Mouse (Mus musculus) midbrain, postnatal 0 days (tissue): ENCODE results near the gene Hist1h2an. TPM values are rescaled to one million over a fixed set of nuclear protein-coding genes. Genes with fewer than 3 reads are reported as not detected.
"Not testable (repeated sequence)": the region's sequence is repeated elsewhere in the genome, so short reads cannot be mapped to it uniquely, and the experiment has no call there.

Source experiments
- ATAC-seq: fragments of 200-750 bp; cut with Nextera tagmentation; 2 replicates; pipeline ENCODE4 v1.8.0; 2017; ENCODE audit warnings: moderate number of reproducible peaks, mild to moderate bottlenecking, moderate TSS enrichment, moderate library complexity; ENCODE audit not compliant: low FRiP score
- DNase-seq: peaks from one replicate; pipeline ENCODE4 v3.0.0-alpha.2; 2015; ENCODE audit warnings: low spot score
- H3K27ac ChIP-seq: fragments of 300-500 bp; sonication (generic); 2 replicates; pipeline ENCODE4 v1.5.1; 2014; ENCODE audit warnings: low read depth, mild to moderate bottlenecking, low read length, mixed read lengths
- H3K27me3 ChIP-seq: fragments of 300-500 bp; sonication (generic); 2 replicates; pipeline ENCODE4 v1.6.1; 2014; ENCODE audit warnings: low read length, control low read depth, mixed read lengths; ENCODE audit not compliant: insufficient read depth
- H3K36me3 ChIP-seq: fragments of 300-500 bp; sonication (generic); 2 replicates; pipeline ENCODE4 v1.6.1; 2014; ENCODE audit warnings: low read length, control low read depth, mixed read lengths; ENCODE audit not compliant: insufficient read depth
- H3K4me1 ChIP-seq: fragments of 300-500 bp; sonication (generic); 2 replicates; pipeline ENCODE4 v1.6.1; 2014; ENCODE audit warnings: mild to moderate bottlenecking, control low read depth, antibody characterized with exemption, low read length, mixed read lengths; ENCODE audit not compliant: insufficient read depth
- H3K4me2 ChIP-seq: fragments of 300-500 bp; sonication (generic); 2 replicates; pipeline ENCODE4 v1.6.1; 2014; ENCODE audit warnings: low read depth, mild to moderate bottlenecking, low read length, mixed read lengths; ENCODE audit not compliant: poor library complexity, severe bottlenecking
- H3K4me3 ChIP-seq: fragments of 300-500 bp; sonication (generic); 2 replicates; pipeline ENCODE4 v1.5.1; 2014; ENCODE audit warnings: low read depth, mild to moderate bottlenecking, low read length, moderate library complexity
- H3K9ac ChIP-seq: fragments of 300-500 bp; sonication (generic); replicated peaks from 2 replicates; pipeline ENCODE4 v1.6.1; 2014; ENCODE audit warnings: mild to moderate bottlenecking, low read length, moderate library complexity, mixed read lengths; ENCODE audit not compliant: poor library complexity, severe bottlenecking
- H3K9me3 ChIP-seq: fragments of 300-500 bp; sonication (generic); 2 replicates; pipeline ENCODE4 v1.6.1; 2016; ENCODE audit warnings: low read length, control low read depth
- CTCF ChIP-seq: IDR thresholded peaks from 2 replicates; pipeline ENCODE4 v1.5.1; 2016; ENCODE audit warnings: antibody characterized with exemption, mild to moderate bottlenecking
- WGBS: fragments of 180-500 bp; shearing (Covaris S2); extraction: QIAGEN DNeasy Blood & Tissue Kit; methylation state at CpG from one replicate; pipeline ENCODE4 v1.1.7; 2014; 5-methylcytosine and 5-hydroxymethylcytosine counted together
- polyA plus RNA-seq: library from polyadenylated mRNA; unstranded; fragments of >200 nt; fragmentation: Nextera tagmentation; extraction: Ambion mirVana; gene quantifications from 2 replicates; pipeline ENCODE4 v1.2.1, GENCODE M21; 2015
- total RNA-seq: library from RNA; depleted of rRNA; stranded (reverse); fragments of >200 nt; gene quantifications from 2 replicates; pipeline ENCODE4 v1.2.3, GENCODE M21; 2014

Hist1h2an gene
- total and polyA plus RNA-seq, 2 experiments from 2014 or later = 318 TPM; not detected in 1

DNA sequence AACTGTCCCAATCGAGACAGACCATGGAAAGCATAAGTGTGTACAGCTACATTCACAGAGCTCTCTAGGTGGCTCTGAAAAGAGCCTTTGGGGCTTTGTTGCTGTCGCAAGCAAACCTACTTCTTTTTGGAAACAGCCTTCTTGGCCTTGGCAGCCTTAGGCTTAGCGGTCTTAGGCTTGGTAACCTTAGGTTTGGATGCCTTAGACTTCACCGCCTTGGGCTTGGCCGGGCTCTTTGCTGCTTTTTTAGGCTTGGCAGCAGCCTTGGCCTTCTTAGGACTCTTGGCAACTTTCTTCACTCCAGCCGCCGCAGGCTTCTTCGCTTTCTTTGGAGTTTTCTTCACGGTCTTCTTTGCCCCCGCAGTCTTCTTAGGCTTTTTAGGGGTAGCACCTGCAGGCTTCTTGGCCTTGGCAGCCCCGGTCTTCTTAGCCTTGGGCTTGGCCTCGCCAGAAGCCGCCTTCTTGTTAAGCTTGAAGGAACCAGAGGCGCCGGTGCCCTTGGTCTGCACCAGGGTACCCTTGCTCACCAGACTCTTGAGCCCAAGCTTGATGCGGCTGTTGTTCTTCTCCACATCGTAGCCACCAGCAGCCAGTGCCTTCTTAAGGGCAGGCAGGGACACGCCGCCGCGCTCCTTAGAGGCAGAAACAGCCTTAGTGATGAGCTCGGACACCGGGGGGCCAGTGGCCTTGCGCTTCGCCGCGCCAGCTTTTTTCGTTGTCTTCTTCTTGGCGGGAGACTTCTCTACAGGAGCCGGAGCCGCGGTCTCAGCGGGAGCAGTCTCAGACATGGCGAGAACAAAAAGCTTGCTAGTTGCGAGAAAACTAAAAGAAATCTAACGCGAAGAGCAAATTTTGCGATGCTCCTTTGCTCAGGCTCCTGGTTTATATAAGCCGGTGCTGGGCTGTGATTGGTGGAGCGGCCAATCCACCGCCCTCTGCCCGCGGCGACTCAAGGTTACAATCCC, 7.0 kb downstream of the Hist1h2an start, which contains the start of gene Hist1h1b:
Gene Hist1h1b, minus strand, starts transcription at position 859 of the 965 bp plus-strand sequence.
- no peak for TF ChIP-seq CTCF
- ATAC-seq = no peak; the same call in 1 of the 2 replicates

GRCm38 (mm10) chr13:21778814-21779766, 7.9 kb downstream of the Hist1h2an start:
- DNase-seq = peak; percentile 97
- peak; percentile 94 for ATAC-seq

More for the DNA sequence above, 7.0 kb downstream of the Hist1h2an start, which contains the start of gene Hist1h1b:
- Histone ChIP-seq H3K9me3 (no peaks in the 10 kb centered on the region), H3K4me2 (peak within 1 kb of the TSS; percentile 86), H3K4me1 (peaks cover 11% of the 10 kb centered on the region), H3K9ac (peak within 1 kb of the TSS; percentile 51; the same call in 1 of the 2 replicates), H3K36me3 (no peaks in the 10 kb centered on the region), H3K4me3 (peak within 1 kb of the TSS; percentile 52), H3K27me3 (no peaks in the 10 kb centered on the region), H3K27ac (0 out of 2 replicates have a peak within 1 kb of the TSS, but pooled peaks have one; percentile 9)
- peak; percentile 64 for DNase-seq
- 0% methylated on average over 44 of the region's 44 CpGs for WGBS

GRCm38 (mm10) chr13:21755707-21756106, 31.3 kb downstream of the Hist1h2an start:
- H3K9me3 ChIP-seq = no peaks in the 10 kb centered on the region
- no peaks in the 10 kb centered on the region for H3K27me3 ChIP-seq
- no peak overlapping the region for H3K27ac ChIP-seq
- no peak overlapping the region for H3K4me3 ChIP-seq
- DNase-seq = no peak
- no peaks in the 10 kb centered on the region for H3K4me1 ChIP-seq
- H3K36me3 ChIP-seq = no peaks in the 10 kb centered on the region
- no peak overlapping the region for H3K9ac ChIP-seq
- WGBS = 77% methylated on average over 1 of the region's 1 CpGs
- no peak for TF ChIP-seq CTCF
- ATAC-seq = no peak
- no peak overlapping the region for H3K4me2 ChIP-seq

More at GRCm38 (mm10) chr13:21778814-21779766, 7.9 kb downstream of the Hist1h2an start:
- peaks cover 11% of the 10 kb centered on the region for H3K4me1 ChIP-seq
- peak overlapping the region; percentile 86 for H3K4me2 ChIP-seq
- no peaks in the 10 kb centered on the region for H3K9me3 ChIP-seq
- H3K27ac ChIP-seq = peak overlapping the region; percentile 34; the same call in 1 of the 2 replicates
- H3K36me3 ChIP-seq = no peaks in the 10 kb centered on the region
- H3K9ac ChIP-seq = peak overlapping the region; percentile 51
- peak overlapping the region; percentile 52 for H3K4me3 ChIP-seq
- TF ChIP-seq CTCF = no peak
- H3K27me3 ChIP-seq = no peaks in the 10 kb centered on the region
- 3% methylated on average over 33 of the region's 33 CpGs for WGBS

GRCm38 (mm10) chr13:21754294-21755001, 32.6 kb downstream of the Hist1h2an start:
- peak; percentile 67 for DNase-seq
- not testable (repeated sequence) for H3K9ac ChIP-seq, H3K4me1 ChIP-seq, H3K27me3 ChIP-seq, ATAC-seq, H3K36me3 ChIP-seq, H3K9me3 ChIP-seq
- Histone ChIP-seq H3K4me2 (peak overlapping the region; percentile 61), H3K27ac (peak overlapping the region; percentile 84; the same call in 1 of the 2 replicates), H3K4me3 (peak overlapping the region; percentile 39)
- WGBS = under 1% methylated on average over 23 of the region's 26 CpGs
